Mouse (Mus musculus): Measurements from ENCODE around the gene Snd1.

The Snd1 gene

DNA sequence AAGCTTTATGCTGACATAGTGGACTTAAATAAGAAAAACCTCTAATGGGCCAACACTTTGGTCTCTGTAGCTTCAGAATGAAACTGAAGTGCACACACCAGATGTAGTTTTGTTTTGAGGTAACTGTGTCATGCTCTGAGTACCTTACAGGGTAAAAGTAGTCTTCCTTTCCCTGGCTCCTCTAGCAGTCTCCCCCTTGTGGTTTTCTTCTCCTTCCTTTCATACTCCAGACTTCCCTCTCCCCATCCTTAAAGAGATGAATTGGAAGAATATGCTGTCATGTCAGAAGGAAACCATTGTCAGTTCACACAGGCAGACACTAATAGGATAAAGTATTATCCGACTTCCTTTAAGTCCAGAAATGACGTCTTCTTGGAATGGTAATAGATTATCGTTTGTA, 347.4 kb downstream of the Snd1 start:
- DNase-seq: no peak

- no peak for DNase-seq
Measured at GRCm38 (mm10) chr6:28823375-28823774, 348.4 kb downstream of the Snd1 start.

GRCm38 (mm10) chr6:28823802-28824201, 348.9 kb downstream of the Snd1 start:
- no peak for DNase-seq

DNA sequence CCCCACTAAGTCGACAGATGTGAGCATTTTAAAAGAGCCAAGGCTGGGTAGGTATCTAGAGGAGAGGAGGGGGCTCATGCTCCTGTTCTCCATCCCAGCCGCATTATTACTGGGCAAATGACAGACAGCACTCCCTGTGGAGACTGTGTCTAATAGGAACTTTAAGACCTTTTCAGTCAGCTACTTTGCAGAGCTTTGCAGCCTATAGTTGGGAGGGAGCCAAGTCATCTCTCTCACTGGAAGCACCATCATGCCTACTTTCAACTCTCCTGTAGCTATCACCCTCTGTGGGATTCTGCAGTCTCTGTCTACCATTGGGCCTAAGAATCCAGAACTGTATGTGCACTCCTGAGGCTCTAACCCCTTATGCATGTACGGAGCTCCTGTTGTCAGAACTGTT, 351.0 kb downstream of the Snd1 start:
- DNase-seq: no peak

DNA sequence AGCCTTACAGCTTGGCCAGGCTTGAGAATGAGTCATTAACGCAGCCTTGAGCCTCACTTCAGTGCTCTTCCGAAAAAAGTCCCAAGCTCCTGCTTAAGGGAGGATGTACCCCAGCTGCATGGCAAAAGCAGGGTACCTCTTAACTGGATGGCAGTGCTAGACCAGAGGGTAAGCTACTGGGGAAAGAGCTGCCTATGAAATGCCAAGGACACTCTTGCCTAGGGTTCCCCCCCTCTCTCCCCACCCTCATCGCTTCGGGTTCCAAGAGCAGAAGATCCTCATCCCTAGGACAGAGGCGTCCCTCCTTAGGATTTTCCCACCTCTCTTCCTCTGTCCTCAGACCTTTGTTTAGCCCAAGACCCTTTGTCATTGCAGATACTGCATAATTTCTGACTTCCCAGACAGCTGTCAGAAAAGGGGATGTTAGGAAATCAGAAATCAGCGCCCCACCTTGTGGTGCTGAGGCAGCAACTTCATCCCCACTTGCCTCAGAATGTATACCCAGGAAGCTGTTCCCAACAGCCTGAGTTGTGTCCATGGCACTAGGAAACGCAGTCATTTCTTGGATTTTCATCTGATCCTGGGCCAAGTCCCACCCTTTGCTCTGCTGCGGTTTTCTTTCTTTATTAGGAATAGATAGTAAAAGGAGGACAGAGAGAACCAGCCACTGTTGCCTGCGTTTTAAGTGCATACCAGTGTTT, 351.9 kb downstream of the Snd1 start:
- no peak for DNase-seq

GRCm38 (mm10) chr6:28827565-28827964, 352.6 kb downstream of the Snd1 start:
- no peak for DNase-seq

GRCm38 (mm10) chr6:28828593-28828992, 353.7 kb downstream of the Snd1 start:
- peak; percentile 57 for DNase-seq

- no peak for DNase-seq
Measured at GRCm38 (mm10) chr6:28830306-28830705, 355.4 kb downstream of the Snd1 start.

GRCm38 (mm10) chr6:28831011-28831853, 356.3 kb downstream of the Snd1 start, which contains the start of gene Lrrc4:
Gene Lrrc4 (minus strand): TSS chr6:28831747.
- DNase-seq: no peak

DNA sequence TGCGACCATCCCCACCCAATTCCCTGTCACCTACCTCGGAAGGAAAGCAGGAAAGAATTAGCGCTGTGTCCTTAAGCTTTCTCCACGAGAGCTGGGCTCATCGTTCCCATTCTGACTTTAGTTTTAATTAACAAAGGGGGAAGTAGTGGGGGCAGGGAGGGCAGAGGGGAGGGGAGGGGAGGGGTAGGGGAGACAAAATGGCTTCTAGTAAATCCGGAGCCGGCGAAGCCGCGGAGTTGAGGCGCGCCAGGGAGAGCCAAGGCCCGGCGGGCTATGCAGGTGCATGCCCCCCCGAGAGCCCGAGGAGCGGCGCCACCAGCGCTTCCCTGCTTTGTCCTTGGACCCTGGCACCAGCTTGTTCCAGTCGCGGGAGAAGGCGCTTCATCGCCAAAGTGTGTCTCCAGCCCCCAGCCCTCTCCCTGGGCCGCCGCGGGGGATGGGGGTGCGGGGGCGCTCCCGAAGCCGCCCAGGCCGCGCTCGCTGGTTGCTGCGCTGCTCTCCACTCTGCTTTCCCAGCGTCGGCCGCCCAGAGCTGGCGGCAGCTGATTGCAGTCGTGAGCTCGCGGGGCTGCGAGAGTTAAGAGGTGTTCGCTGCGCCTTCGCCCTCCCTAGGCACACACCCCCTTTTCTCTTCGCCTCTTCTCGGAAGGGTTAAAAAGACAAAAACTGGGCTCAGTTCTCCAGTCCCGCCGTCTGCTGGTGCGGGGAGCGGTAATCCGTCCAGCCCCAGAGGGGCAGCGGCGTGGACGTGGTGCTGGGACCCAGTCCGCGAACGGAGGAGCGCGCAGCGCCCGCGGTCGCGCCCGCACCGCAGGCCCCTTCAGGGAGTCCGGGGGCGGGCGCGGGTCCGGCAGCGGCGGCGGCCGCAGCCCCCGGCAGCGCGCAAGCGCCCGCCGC, 357.2 kb downstream of the Snd1 start:
- DNase-seq: no peak

- DNase-seq: peak; percentile 61
Measured at GRCm38 (mm10) chr6:28832751-28833291, 357.9 kb downstream of the Snd1 start.

- DNase-seq: peak; percentile 73
Measured at GRCm38 (mm10) chr6:28833380-28833822, 358.5 kb downstream of the Snd1 start.

DNA sequence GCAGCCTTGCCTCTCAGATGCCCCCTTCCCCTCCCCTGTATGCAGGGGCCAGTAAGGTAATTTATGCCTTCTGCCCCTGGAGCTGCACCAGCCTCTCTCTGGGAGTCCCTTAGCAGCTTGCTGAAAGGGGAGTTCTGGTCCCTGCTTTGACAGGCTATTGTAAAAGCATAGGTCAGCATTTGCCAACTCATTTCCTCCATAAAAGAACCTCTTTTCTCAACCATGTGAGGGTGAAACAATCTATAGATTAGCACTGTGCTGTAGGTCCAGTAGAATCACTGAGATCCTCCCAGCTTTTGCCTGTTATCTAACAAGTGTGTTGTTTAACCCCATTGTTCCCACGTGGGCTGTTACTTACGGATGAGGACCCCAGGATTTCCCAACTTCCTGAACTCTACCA, 359.1 kb downstream of the Snd1 start:
- DNase-seq: no peak

- no peak for DNase-seq
Measured at GRCm38 (mm10) chr6:28836600-28836999, 361.7 kb downstream of the Snd1 start.

- DNase-seq: no peak
Measured at GRCm38 (mm10) chr6:28841569-28841968, 366.6 kb downstream of the Snd1 start.

GRCm38 (mm10) chr6:28842375-28843276, 367.7 kb downstream of the Snd1 start:
- DNase-seq: no peak

GRCm38 (mm10) chr6:28845610-28846009, 370.7 kb downstream of the Snd1 start:
- no peak for DNase-seq

DNA sequence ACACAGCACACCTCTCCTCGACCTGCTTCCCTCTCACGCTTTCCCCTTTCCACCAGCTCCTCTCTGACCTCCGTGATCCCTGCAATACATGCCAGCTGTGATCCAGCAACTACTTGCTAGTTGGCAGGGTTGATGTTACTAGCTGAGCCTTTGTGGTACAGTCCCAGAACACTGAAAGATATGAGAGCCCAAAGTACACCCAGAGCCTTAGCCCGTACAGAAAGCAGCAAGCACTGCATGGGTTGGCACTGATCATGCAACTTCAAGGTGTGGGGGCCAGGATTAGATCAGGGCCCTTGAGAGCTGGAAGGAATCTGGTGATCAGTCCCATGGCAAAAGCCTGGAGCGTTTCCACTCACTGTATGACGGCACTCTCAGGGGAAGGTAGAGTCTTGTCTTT, 372.7 kb downstream of the Snd1 start:
- no peak for DNase-seq

DNA sequence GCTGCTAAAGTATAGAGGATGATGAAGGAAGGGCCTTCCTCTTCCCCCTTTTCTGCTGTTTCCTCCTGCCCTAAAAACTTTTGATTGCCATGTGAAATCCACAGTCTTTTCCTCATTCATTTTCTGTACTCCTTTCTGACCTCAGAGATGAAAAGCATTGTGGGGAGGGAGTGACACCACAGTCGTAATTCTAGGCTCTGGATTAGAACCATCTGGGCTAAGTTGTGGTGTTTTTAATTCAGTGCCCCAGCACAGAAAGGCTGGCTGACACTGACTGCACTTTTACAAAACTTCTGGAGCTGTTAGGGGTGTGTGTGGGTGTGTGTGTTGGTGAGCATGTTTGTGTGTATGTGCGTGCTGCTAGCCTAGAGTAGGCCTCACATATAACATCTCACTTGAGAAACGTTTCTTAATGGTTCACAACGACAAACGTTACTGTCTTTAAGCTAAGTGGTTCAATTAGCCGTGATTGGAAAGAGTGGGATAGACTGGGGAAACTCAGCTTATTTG, 373.4 kb downstream of the Snd1 start:
- no peak for DNase-seq

DNA sequence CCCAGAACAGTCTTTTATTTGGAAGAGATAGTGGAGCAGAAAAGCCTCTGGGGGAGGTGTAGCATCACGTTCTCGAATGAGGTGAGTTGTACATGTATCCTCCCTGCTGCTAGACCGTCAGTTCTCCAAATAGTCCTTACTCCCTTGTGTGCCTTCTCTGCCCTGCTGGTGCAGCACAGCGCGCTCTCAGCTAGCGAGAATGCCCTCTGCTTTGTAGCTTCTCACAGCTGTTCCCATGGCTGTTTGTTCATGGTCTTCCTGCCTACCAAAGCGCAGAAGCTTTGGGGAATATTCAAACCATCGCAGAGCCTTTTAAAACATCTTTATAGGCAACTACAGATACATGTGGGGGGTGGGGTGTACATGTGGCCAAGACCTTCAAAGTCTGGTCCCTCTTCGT, 374.0 kb downstream of the Snd1 start:
- no peak for DNase-seq

GRCm38 (mm10) chr6:28849317-28849716, 374.4 kb downstream of the Snd1 start:
- no peak for DNase-seq
